Mouse (Mus musculus): Measurements from ENCODE around the gene Aldh4a1. TPM values are rescaled to one million over a fixed set of nuclear protein-coding genes. Genes with fewer than 3 reads are reported as not detected.

Aldh4a1 gene
- polyA plus RNA-seq, 1 experiment = 7.0 TPM

DNA sequence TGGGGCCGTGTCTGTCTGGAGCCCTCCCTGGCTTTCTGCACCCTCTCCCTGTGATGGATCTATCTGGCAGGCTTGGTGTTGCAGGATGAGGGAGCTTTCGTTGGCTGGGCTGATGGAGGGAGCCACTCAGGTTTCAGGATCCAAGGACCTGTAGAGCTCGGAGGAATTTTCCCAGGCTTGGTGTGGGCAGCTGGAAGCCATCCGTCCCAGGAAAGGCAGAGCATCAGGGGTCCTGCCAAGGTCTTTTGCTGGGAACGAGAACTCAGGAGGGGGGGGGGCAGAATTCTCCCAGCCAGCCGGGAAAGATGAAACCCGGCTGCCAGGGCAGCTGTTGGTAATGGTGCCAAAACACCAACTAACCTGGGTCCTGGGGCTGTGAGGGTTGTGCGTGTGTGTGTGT is 75.9 kb downstream of the Aldh4a1 start:
- TF ChIP-seq CTCF (IDR thresholded peaks at IDR 0.05; ENCODE audit: control insufficient read depth, insufficient read depth, insufficient replicate concordance, low read depth, low read length) (no peak), POLR2A (IDR thresholded peaks at IDR 0.05; ENCODE audit: control insufficient read depth, low read depth, low read length) (no peak)
- no peaks in the 10 kb centered on the region for H3K27me3 ChIP-seq (ENCODE audit: control insufficient read depth, insufficient read depth, low read length)
- no peaks in the 10 kb centered on the region for H3K36me3 ChIP-seq (ENCODE audit: control insufficient read depth, insufficient read depth, low read length)
- H3K4me1 ChIP-seq (ENCODE audit: control insufficient read depth, insufficient read depth, low read length) = peaks cover 5% of the 10 kb centered on the region; the same call in 1 of the 2 replicates
- H3K4me3 ChIP-seq (ENCODE audit: control insufficient read depth, low read depth, low read length) = no peak overlapping the region
- no peak overlapping the region for H3K27ac ChIP-seq (ENCODE audit: control insufficient read depth, insufficient read depth, low read depth, low read length)

Other genes starting within 250 kb of the Aldh4a1 start
- 1.2 TPM in 2 replicates for gene Iffo2, start 92.3 kb upstream of the Aldh4a1 start, polyA plus RNA-seq (2012; rRNA removed)
- gene Gm21969, start 19.7 kb upstream of the Aldh4a1 start, polyA plus RNA-seq (2012; rRNA removed) = not detected in 2 replicates
- not detected in 2 replicates for gene Tas1r2, start 30.7 kb downstream of the Aldh4a1 start, polyA plus RNA-seq (2012; rRNA removed)
- gene Pax7, start 210.7 kb downstream of the Aldh4a1 start, polyA plus RNA-seq (2012; rRNA removed) = 0.02 TPM in 1 of 2 replicates, not detected in the other

Data from testis, adult 2 months (tissue).